Mouse (Mus musculus): ENCODE measurements around the gene Ccdc180.

Ccdc180 gene

GRCm38 (mm10) chr4:45911256-45911655 lies 21.2 kb downstream of the Ccdc180 start:
- DNase-seq (ENCODE audit: low spot score): no peak

GRCm38 (mm10) chr4:45911876-45912275 lies 21.8 kb downstream of the Ccdc180 start:
- DNase-seq (ENCODE audit: low spot score): no peak

GRCm38 (mm10) chr4:45917091-45917490 lies 27.0 kb downstream of the Ccdc180 start:
- DNase-seq (ENCODE audit: low spot score): no peak

- DNase-seq (ENCODE audit: low spot score): no peak
Measured at GRCm38 (mm10) chr4:45921663-45922435, 31.7 kb downstream of the Ccdc180 start.

GRCm38 (mm10) chr4:45924011-45924410 lies 33.9 kb downstream of the Ccdc180 start:
- DNase-seq (ENCODE audit: low spot score): no peak

GRCm38 (mm10) chr4:45928561-45928960 lies 38.5 kb downstream of the Ccdc180 start:
- DNase-seq (ENCODE audit: low spot score): no peak

GRCm38 (mm10) chr4:45941628-45942044 lies 51.5 kb downstream of the Ccdc180 start:
- DNase-seq (ENCODE audit: low spot score): no peak

- DNase-seq (ENCODE audit: low spot score): no peak
Measured at GRCm38 (mm10) chr4:45947729-45948128, 57.6 kb downstream of the Ccdc180 start.

GRCm38 (mm10) chr4:45949109-45949848 lies 59.2 kb downstream of the Ccdc180 start:
- DNase-seq (ENCODE audit: low spot score): no peak

- DNase-seq (ENCODE audit: low spot score): no peak
Measured at GRCm38 (mm10) chr4:45951830-45952229, 61.7 kb downstream of the Ccdc180 start.

- DNase-seq (ENCODE audit: low spot score): no peak
Measured at GRCm38 (mm10) chr4:45953025-45953919, 63.2 kb downstream of the Ccdc180 start.

- no peak for DNase-seq (ENCODE audit: low spot score)
Measured at GRCm38 (mm10) chr4:45955235-45955634, 65.1 kb downstream of the Ccdc180 start.

GRCm38 (mm10) chr4:45956131-45956530 lies 66.0 kb downstream of the Ccdc180 start:
- no peak for DNase-seq (ENCODE audit: low spot score)

- no peak for DNase-seq (ENCODE audit: low spot score)
Measured at GRCm38 (mm10) chr4:45956706-45957105, 66.6 kb downstream of the Ccdc180 start.

GRCm38 (mm10) chr4:45964771-45965439 lies 74.8 kb downstream of the Ccdc180 start, which contains the start of gene Tdrd7:
Gene Tdrd7 (plus strand): TSS chr4:45965334.
- DNase-seq (ENCODE audit: low spot score): no peak

GRCm38 (mm10) chr4:45965737-45966447 lies 75.8 kb downstream of the Ccdc180 start:
- no peak for DNase-seq (ENCODE audit: low spot score)

GRCm38 (mm10) chr4:45966716-45967115 lies 76.6 kb downstream of the Ccdc180 start:
- no peak for DNase-seq (ENCODE audit: low spot score)

GRCm38 (mm10) chr4:45967479-45968341 lies 77.6 kb downstream of the Ccdc180 start:
- DNase-seq (ENCODE audit: low spot score): no peak

- DNase-seq (ENCODE audit: low spot score): no peak
Measured at GRCm38 (mm10) chr4:45969051-45969450, 78.9 kb downstream of the Ccdc180 start.

GRCm38 (mm10) chr4:45970048-45970560 lies 80.0 kb downstream of the Ccdc180 start:
- no peak for DNase-seq (ENCODE audit: low spot score)

All from ovary, postnatal 10 days (tissue).